Mouse (Mus musculus): ENCODE measurements around the gene Epb41l3. TPM values are rescaled to one million over a fixed set of nuclear protein-coding genes. Genes with fewer than 3 reads are reported as not detected.
"Not testable (repeated sequence)": the region's sequence is repeated elsewhere in the genome, so short reads cannot be mapped to it uniquely, and the experiment has no call there.

Gene Epb41l3
- polyA plus RNA-seq, 1 experiment from 2014 or later = 67.3 TPM

DNA sequence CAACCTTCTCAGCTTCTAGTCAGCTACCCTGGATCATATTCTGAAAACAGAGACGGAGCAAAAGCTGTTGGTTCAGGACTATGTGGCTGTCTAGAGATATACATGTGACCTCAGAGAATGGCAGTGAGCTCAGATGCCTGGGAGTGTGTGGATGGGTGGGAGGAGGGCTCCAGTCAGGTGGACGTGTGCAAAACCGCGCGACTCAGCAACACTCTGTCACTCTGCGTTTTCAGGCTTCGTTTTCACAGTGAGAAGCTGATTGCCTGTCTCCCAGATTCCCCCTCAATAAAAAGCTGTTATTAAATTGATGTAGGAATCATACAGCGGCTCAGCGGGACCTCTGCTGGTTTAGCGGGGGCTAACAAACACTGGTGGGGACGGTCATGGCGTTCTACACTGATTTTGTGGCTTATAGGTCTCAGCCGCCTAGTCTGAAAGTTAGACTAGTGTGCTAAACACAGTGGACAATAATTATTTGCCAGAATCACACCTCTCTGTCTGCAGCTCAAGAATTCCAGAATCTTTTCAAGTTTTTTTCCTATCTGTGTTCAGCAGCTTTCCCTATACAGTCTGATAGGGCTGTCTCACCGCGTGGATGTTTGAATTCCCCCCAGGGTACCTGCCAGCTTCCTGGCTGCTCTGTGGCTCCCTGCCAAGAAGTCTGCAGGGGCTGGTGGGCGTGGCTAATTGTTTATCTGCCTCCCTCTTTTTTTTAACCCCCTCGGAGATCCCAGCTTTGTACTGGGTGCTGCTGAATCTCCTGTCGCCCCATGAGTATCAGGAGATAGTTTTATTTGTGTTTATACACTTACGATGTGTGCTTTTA is 45.3 kb downstream of the Epb41l3 start:
- Histone ChIP-seq H3K36me3 (no peaks in the 10 kb centered on the region), H3K4me3 (peak overlapping the region; percentile 19), H3K4me2 (replicated peaks) (peak overlapping the region; percentile 37), H3K27ac (replicated peaks) (0 out of 2 replicates have a peak overlapping the region, but pooled peaks have one; percentile 20), H3K27me3 (no peaks in the 10 kb centered on the region), H3K9me3 (no peaks in the 10 kb centered on the region), H3K4me1 (peaks cover 25% of the 10 kb centered on the region), H3K9ac (replicated peaks) (no peak overlapping the region)
- ATAC-seq (replicated peaks) = peak; percentile 82
- 4% methylated on average over 19 of the region's 19 CpGs for WGBS

DNA sequence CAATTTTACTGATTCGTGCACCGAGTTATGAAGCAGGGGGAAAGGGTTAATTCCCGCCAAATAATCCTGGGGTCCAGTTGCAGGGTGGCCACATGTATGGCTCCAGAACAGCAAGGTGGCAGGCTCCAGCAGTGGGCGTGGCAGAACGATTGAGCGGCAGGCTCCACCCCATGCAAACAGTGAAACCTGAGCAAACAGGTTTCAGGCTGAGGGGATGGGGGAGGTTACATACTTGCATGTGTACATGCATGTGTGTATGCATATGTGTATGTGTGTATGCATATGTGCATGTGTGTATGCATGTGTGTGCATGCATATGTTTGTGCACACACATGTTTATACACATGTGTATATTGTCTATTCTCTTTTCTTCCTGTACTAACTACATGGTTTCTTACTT is 46.9 kb downstream of the Epb41l3 start:
- H3K9ac ChIP-seq (replicated peaks); H3K27ac ChIP-seq (replicated peaks); H3K9me3 ChIP-seq; H3K36me3 ChIP-seq; ATAC-seq (replicated peaks); H3K27me3 ChIP-seq: not testable (repeated sequence)
- H3K4me3 ChIP-seq = peak overlapping the region; percentile 19; the same call in 1 of the 2 replicates
- peak overlapping the region; percentile 34; the same call in 1 of the 2 replicates for H3K4me2 ChIP-seq (replicated peaks)
- WGBS = 9% methylated on average over 6 of the region's 6 CpGs
- peaks cover 25% of the 10 kb centered on the region for H3K4me1 ChIP-seq

DNA sequence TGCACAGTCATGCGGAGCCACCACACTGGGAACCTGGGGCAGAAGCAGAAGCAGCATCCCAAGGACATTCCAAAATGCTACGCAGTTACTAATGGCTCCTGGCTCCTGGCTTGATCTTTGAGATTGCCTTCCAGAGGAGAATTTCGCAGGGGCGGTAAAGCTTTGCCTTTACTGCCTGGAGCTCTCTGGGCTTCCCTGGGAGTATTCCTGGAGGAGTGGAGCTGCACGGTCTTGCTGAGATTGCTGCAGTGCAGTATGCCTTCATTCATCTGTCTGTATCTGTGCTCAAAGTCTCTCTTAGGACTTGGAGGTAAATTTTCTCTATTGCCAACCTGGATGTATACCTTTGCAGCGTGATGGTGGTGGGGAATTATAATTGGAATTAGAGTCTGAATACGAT is 52.0 kb downstream of the Epb41l3 start:
- H3K9ac ChIP-seq (replicated peaks) = no peak overlapping the region
- WGBS = 78% methylated on average over 7 of the region's 7 CpGs
- H3K4me3 ChIP-seq = no peak overlapping the region
- no peaks in the 10 kb centered on the region for H3K36me3 ChIP-seq
- H3K4me2 ChIP-seq (replicated peaks) = no peak overlapping the region
- H3K27ac ChIP-seq (replicated peaks) = no peak overlapping the region
- ATAC-seq (replicated peaks) = no peak
- no peaks in the 10 kb centered on the region for H3K9me3 ChIP-seq
- H3K27me3 ChIP-seq = no peaks in the 10 kb centered on the region
- H3K4me1 ChIP-seq = no peaks in the 10 kb centered on the region

DNA sequence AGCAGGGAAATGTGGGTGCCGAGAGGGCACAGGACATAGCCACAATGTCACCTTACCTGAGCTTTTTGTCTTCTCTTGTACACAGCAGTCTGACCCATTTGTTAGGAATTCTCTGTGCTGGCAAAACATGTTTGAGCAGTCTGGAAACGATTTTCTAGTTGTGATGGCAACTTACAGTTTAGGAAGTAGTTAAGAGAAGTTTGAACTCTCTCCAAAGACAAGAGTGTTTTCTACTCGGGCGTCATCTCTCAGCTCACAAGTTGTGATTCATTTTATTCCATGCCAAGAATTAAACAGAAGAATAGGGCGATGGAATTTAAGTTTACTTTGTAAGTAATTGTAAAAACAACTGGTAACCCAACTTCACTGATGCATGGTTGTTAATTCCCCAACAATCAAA is 52.5 kb downstream of the Epb41l3 start:
- no peak for ATAC-seq (replicated peaks)
- no peaks in the 10 kb centered on the region for H3K27me3 ChIP-seq
- H3K4me1 ChIP-seq = no peaks in the 10 kb centered on the region
- no peak overlapping the region for H3K4me3 ChIP-seq
- H3K4me2 ChIP-seq (replicated peaks) = no peak overlapping the region
- 52% methylated on average over 5 of the region's 5 CpGs for WGBS
- no peak overlapping the region for H3K27ac ChIP-seq (replicated peaks)
- no peaks in the 10 kb centered on the region for H3K9me3 ChIP-seq
- no peaks in the 10 kb centered on the region for H3K36me3 ChIP-seq
- no peak overlapping the region for H3K9ac ChIP-seq (replicated peaks)

DNA sequence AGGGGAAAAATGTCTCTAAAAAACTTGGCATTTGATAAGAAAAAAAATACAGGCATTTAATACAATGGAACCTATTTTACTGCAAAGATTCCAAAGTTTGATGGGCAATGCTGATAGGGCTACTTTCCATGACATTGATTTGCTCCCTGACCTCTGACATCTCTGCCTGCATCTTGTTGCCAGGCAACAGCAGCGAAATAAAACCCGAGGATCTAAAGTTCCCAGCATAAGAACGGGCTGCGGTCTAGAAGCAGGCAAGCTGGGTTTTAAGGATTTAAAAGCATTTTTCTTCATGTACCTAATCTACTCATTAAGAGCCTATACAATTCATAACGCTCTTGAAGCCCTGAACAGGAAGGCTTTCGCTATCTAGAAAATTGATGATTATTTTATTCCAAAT is 54.0 kb downstream of the Epb41l3 start:
- H3K27ac ChIP-seq (replicated peaks) = no peak overlapping the region
- no peak overlapping the region for H3K4me2 ChIP-seq (replicated peaks)
- H3K9me3 ChIP-seq = no peaks in the 10 kb centered on the region
- H3K36me3 ChIP-seq = no peaks in the 10 kb centered on the region
- H3K4me1 ChIP-seq = no peaks in the 10 kb centered on the region
- 28% methylated on average over 6 of the region's 6 CpGs for WGBS
- ATAC-seq (replicated peaks) = no peak
- H3K9ac ChIP-seq (replicated peaks) = no peak overlapping the region
- H3K27me3 ChIP-seq = no peaks in the 10 kb centered on the region
- H3K4me3 ChIP-seq = no peak overlapping the region

DNA sequence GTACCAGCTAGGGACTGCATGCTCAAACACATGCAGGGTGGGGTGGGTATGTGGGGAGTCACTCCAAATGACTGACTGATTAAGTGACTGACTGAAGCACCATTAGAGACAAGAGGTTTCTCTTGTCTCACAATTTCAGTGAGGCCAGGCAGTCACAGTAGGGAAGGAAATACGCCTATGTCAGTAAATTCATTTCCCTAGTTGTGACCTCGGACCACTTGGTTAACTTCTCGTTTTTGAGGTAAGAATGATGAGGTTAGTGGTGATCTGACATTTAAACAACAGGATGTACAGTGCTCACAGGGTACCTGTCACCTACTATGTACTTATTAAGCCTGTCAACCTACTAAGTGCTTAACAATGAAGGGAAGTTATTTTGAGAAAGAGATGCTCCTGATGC is 67.5 kb downstream of the Epb41l3 start:
- no peaks in the 10 kb centered on the region for H3K4me1 ChIP-seq
- no peaks in the 10 kb centered on the region for H3K36me3 ChIP-seq
- 84% methylated on average over 3 of the region's 3 CpGs for WGBS
- no peak overlapping the region for H3K27ac ChIP-seq (replicated peaks)
- no peak overlapping the region for H3K9ac ChIP-seq (replicated peaks)
- H3K9me3 ChIP-seq = no peaks in the 10 kb centered on the region
- H3K27me3 ChIP-seq = no peaks in the 10 kb centered on the region
- no peak overlapping the region for H3K4me3 ChIP-seq
- no peak for ATAC-seq (replicated peaks)
- H3K4me2 ChIP-seq (replicated peaks) = no peak overlapping the region

DNA sequence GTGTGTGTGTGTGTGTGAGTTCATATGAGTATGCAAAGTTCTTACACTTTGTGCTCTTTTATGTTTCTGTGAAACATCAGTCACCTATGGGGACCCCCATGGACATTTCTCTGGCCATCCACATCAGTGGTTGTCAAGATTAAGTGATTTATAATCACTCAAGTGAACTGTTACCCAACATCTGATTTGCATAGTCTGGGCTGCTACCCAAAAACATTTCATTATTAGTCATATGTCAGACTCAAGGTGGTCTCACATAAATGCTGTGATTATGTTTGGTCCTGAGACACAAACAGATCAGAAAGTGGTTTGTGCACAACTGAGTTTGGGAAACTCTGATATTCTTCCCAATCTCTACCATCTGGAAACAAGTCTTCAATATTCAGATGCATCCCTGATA is 75.3 kb downstream of the Epb41l3 start:
- Histone ChIP-seq H3K27ac (replicated peaks) (no peak overlapping the region), H3K27me3 (no peaks in the 10 kb centered on the region), H3K9ac (replicated peaks) (no peak overlapping the region), H3K4me1 (no peaks in the 10 kb centered on the region), H3K36me3 (no peaks in the 10 kb centered on the region), H3K9me3 (no peaks in the 10 kb centered on the region), H3K4me3 (no peak overlapping the region), H3K4me2 (replicated peaks) (no peak overlapping the region)
- no peak for ATAC-seq (replicated peaks)

DNA sequence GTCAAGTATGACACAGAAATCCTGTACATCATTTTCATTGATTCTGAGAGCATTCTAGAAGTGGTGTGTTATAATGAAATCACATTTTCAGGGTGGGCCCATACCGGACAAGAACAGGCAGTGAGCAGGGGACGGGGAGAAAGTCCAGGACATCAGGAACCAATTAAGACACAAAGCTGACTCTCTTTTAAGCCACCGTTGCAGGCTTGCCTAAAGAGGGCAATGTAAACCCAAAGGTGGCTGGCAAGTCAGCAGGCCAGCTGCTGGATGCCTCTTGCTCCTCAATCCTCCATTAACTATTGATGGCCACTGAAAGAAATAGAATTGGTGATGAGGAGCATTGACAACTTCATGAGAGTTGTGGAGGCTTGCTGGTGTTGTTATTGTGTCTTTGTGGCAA is 75.8 kb downstream of the Epb41l3 start:
- Histone ChIP-seq H3K4me1 (no peaks in the 10 kb centered on the region; the same call in 1 of the 2 replicates), H3K4me3 (no peak overlapping the region), H3K9me3 (no peaks in the 10 kb centered on the region), H3K4me2 (replicated peaks) (no peak overlapping the region), H3K36me3 (no peaks in the 10 kb centered on the region), H3K9ac (replicated peaks) (no peak overlapping the region), H3K27ac (replicated peaks) (no peak overlapping the region), H3K27me3 (no peaks in the 10 kb centered on the region)
- no peak for ATAC-seq (replicated peaks)
- WGBS = 30% methylated on average over 3 of the region's 3 CpGs

DNA sequence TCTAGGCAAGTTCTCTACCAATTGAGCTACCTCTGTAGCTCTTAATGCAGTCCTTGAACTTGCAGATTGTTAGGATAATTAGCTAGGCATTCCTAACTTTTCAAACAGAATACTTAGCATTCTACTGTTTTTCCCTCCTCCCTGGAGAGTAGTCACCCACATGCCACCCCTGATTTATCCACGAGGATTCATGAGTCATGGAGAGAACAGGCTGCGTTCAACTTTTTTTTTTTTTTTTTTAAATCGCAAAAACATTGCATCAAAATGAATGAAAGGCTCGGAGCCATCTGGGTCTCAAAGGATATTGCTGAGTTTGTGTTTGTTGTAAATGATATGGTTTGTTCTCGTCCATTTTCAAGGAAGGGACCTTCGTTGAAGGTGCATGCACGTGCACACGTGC is 79.6 kb downstream of the Epb41l3 start:
- Histone ChIP-seq H3K4me3 (no peak overlapping the region), H3K4me2 (replicated peaks) (no peak overlapping the region), H3K4me1 (peaks cover 8% of the 10 kb centered on the region; the same call in 1 of the 2 replicates), H3K27ac (replicated peaks) (no peak overlapping the region), H3K9me3 (no peaks in the 10 kb centered on the region), H3K36me3 (no peaks in the 10 kb centered on the region), H3K27me3 (no peaks in the 10 kb centered on the region), H3K9ac (replicated peaks) (no peak overlapping the region)
- 79% methylated on average over 8 of the region's 8 CpGs for WGBS
- ATAC-seq (replicated peaks) = no peak

DNA sequence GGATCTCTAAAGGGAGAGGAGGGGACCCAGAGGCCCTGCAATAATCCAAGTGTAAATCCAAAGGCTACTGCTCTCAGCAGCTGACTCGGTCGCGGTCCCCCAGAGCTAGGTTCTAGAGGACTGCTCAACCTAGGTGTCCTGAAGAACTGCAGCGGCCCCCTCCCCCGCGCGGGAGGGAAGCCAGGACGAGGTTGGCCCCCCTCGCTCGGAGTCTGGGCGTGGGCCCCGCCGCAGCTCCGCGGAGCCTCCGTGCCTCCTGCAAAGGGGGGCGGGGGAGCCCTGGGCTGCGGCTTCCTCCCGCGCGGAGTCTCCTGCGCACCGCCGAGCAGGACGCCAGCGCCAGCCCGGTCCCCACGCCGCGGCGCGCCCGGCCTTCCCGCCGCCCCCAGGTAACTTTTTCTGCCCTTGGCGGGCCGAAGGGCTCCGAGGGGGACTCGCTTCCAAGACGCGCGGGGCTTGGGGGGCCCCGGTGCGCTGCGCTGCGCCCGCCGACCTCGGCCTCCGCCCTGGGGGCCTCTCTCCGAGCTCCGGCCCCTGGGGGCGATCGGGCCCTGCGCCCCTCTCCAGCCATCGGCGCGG is 81.1 kb downstream of the Epb41l3 start:
- no peaks in the 10 kb centered on the region for H3K9me3 ChIP-seq
- H3K36me3 ChIP-seq = no peaks in the 10 kb centered on the region
- H3K27me3 ChIP-seq = no peaks in the 10 kb centered on the region
- peaks cover 8% of the 10 kb centered on the region; the same call in 1 of the 2 replicates for H3K4me1 ChIP-seq
- WGBS = under 1% methylated on average over 43 of the region's 58 CpGs
- peak overlapping the region; percentile 60 for H3K27ac ChIP-seq (replicated peaks)
- peak; percentile 88 for ATAC-seq (replicated peaks)
- peak overlapping the region; percentile 74 for H3K4me3 ChIP-seq
- peak overlapping the region; percentile 53 for H3K4me2 ChIP-seq (replicated peaks)
- H3K9ac ChIP-seq (replicated peaks) = peak overlapping the region; percentile 83

DNA sequence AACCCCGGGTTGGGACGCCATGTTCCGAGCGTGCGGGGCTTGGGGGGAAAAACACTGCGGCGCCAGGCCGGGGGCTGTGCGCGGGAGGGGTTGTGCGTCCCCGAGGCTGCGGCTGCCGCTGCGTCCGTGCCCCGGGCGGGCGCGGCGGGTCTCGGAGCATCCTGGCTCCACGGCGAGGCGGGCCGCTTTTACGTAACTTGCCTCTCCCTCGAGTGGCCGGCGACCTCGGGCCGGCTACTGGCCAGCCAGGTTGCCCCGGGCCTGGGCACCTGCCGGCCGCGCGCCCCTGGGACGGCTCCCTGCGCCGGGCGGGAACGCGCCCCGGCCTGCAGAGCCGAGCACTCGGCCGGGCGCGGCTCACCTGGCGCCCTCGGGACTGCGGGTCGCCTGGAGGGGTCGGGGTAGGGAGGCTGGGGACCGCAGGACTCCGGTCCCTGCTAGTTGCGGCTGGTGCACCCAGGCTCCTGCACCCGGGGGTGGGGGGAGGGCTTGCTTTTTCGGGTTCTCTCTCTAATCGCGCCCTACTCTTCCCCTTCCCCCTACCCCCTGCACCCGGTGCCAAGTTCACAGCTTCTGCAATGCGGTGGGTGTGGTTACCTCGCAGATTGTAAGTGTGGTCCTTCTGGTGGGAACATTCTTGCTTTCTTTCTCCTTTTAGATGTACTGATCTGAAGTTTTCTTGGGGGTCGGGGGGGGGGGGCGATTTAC is 81.8 kb downstream of the Epb41l3 start:
- under 1% methylated on average over 63 of the region's 66 CpGs for WGBS
- ATAC-seq (replicated peaks) = peak; percentile 63
- Histone ChIP-seq H3K4me1 (peaks cover 8% of the 10 kb centered on the region; the same call in 1 of the 2 replicates), H3K27ac (replicated peaks) (peak overlapping the region; percentile 60), H3K9me3 (no peaks in the 10 kb centered on the region), H3K36me3 (no peaks in the 10 kb centered on the region), H3K4me3 (peak overlapping the region; percentile 74), H3K4me2 (replicated peaks) (peak overlapping the region; percentile 53), H3K9ac (replicated peaks) (peak overlapping the region; percentile 83), H3K27me3 (no peaks in the 10 kb centered on the region)

DNA sequence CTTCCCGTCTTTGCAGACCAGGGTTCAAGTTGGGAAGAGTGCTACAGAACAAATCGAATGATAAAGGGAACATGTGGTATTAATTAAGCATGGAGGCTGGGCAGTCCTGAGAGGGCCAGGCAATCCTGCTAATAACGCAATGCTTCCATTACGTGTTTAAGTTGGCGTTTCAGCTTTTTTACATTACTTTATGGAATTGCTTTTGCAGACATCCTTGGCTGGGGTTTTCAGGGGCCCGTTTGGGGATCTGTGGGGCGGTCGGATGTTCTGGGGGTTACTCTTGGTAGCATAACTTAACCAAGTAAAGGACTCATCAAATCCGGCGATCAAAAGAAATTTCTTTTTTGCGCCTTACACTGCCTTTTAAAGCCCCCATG is 82.3 kb downstream of the Epb41l3 start:
- H3K4me1 ChIP-seq = peaks cover 8% of the 10 kb centered on the region; the same call in 1 of the 2 replicates
- H3K9ac ChIP-seq (replicated peaks) = peak overlapping the region; percentile 83
- no peak overlapping the region for H3K27ac ChIP-seq (replicated peaks)
- no peaks in the 10 kb centered on the region for H3K36me3 ChIP-seq
- no peaks in the 10 kb centered on the region for H3K9me3 ChIP-seq
- peak overlapping the region; percentile 53 for H3K4me2 ChIP-seq (replicated peaks)
- peak overlapping the region; percentile 74 for H3K4me3 ChIP-seq
- 4% methylated on average over 11 of the region's 11 CpGs for WGBS
- H3K27me3 ChIP-seq = no peaks in the 10 kb centered on the region
- ATAC-seq (replicated peaks) = peak; percentile 3; the same call in 1 of the 2 replicates

Data from forebrain, embryonic 15.5 days (tissue).